Mouse (Mus musculus) left cerebral cortex, postnatal 25 days (tissue): Measurements from ENCODE around the gene Fkbp6. TPM values are rescaled to one million over a fixed set of nuclear protein-coding genes. Genes with fewer than 3 reads are reported as not detected.

Experiments
- DNase-seq, 2 experiments: peaks; one replicate each; pipeline ENCODE4 v3.0.0; 2022; ENCODE audit warnings: low spot score in 2 of 2, mixed read lengths in 1 of 2
- intact Hi-C: fragments of 180-260 bp; cut with DNase I; formaldehyde crosslinking; loops from one replicate; pipeline ENCODE4 v1.15.1; 2025
- total RNA-seq, 2 experiments: library from RNA; stranded (reverse); gene quantifications; 2 replicates each; pipeline ENCODE4 v1.2.3; 2021

Gene Fkbp6
- total RNA-seq, 2 experiments from 2014 or later: 0.50 TPM; not detected in 1

DNA sequence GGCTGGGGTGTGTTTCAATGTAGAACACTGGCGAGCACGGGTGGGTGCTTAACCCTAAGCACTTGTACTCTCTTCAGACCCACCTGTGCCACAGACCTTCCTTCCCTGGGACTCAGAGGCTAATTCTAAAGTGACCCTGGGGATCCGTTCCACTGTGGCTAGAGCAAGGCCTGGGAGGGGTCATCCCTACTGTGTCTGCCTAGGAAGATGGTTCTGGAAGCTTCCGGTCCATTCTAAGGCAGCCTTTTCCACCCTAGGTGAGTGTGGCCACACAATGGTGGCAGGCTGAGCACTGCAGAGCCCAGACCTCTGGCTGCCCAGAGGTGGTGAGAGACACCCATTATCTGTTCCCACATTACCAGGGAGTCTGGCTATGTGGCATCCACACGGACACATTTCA, 62.9 kb downstream of the Fkbp6 start:
- intact Hi-C loops: loop anchor here (1.0 to 5.0 kb wide), 3 partner anchors 35 to 168 kb away; partner anchors contain the start of gene Fzd9

DNA sequence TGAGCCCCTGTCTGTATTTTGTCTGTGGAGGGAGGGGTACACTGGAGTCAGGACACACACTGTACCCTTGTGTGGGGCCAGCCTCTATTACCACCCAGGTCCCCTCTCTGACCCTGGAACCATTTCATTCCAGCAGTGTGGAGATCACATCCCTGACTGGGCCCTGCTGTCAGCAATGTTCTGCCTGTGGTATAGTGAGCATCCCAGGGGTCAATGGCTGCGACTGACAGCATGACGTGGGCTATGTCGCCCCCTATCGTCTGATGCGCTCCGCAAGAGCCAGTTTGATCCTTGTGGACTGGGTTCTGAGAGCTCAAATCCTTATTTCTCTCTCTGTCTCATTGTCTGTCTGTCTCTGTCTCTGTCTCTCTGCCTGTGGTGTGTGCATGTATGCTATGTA, 63.7 kb downstream of the Fkbp6 start:
- intact Hi-C loops: loop anchor here (1.0 to 5.0 kb wide), 3 partner anchors 34 to 167 kb away; partner anchors contain the start of gene Fzd9
- DNase-seq: peak; percentile 72 to 75

More for the DNA sequence above, 62.9 kb downstream of the Fkbp6 start:
- no peak for DNase-seq

GRCm38 (mm10) chr5:135285211-135285610, 64.6 kb downstream of the Fkbp6 start:
- intact Hi-C loops: loop anchor here (5.0 kb wide), 1 partner anchor 33 kb away; the partner anchor contains the start of gene Fzd9

DNA sequence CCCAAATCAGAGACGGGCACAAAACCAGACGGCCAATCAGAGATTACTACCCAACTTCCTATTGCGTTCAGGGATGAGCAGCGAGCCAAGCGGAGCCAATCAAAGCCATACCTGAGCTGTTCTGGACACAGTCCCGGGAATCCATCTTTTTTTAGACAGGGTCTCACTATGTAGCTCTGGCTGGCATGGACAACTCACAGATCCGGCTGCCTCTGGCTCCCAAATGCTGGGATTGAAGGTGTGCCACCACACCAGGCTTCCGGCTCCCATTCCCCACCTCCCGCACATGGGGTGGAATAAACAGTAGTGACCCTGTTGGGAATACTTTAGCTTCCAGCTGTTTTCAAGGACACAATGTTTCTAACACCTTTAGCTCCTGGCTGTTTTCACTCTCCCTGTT, 69.6 kb downstream of the Fkbp6 start:
- intact Hi-C loops: no loop called here

More at GRCm38 (mm10) chr5:135285211-135285610, 64.6 kb downstream of the Fkbp6 start:
- no peak for DNase-seq

GRCm38 (mm10) chr5:135276597-135276996, 73.2 kb downstream of the Fkbp6 start:
- no peak for DNase-seq
- intact Hi-C loops: no loop called here

More for the DNA sequence above, 69.6 kb downstream of the Fkbp6 start:
- DNase-seq: no peak

- peak in 1 of 2 experiments; percentile 19 for DNase-seq
- intact Hi-C loops: no loop called here
Observed at GRCm38 (mm10) chr5:135274663-135275396, 75.0 kb downstream of the Fkbp6 start.

- DNase-seq: peak; percentile 45 to 53
- intact Hi-C loops: no loop called here
Observed at GRCm38 (mm10) chr5:135271563-135272165, 78.2 kb downstream of the Fkbp6 start.

GRCm38 (mm10) chr5:135270361-135270760, 79.5 kb downstream of the Fkbp6 start:
- DNase-seq: no peak
- intact Hi-C loops: no loop called here

DNA sequence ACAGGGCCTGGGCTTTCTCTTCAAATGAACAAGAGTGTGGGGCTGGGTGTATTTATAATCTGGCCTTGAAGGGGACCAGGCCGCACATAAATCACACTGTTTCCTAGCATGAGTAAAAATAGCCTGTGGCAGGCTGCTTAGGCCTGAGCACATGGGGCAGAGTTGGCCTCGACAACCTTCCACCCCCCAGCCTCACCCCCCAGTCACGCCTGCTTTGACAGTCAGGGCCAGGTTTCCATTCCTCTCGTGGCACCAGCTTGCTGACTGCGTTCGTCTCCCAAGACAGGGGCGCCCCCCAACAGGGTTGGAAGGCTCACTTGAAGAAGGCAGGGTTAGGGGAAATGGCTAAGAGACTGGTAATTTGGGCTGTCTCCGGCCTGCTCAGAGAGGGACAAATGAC, 80.4 kb downstream of the Fkbp6 start:
- intact Hi-C loops: no loop called here
- no peak for DNase-seq

- intact Hi-C loops: no loop called here
- no peak for DNase-seq
Observed at GRCm38 (mm10) chr5:135264548-135264947, 85.3 kb downstream of the Fkbp6 start.

DNA sequence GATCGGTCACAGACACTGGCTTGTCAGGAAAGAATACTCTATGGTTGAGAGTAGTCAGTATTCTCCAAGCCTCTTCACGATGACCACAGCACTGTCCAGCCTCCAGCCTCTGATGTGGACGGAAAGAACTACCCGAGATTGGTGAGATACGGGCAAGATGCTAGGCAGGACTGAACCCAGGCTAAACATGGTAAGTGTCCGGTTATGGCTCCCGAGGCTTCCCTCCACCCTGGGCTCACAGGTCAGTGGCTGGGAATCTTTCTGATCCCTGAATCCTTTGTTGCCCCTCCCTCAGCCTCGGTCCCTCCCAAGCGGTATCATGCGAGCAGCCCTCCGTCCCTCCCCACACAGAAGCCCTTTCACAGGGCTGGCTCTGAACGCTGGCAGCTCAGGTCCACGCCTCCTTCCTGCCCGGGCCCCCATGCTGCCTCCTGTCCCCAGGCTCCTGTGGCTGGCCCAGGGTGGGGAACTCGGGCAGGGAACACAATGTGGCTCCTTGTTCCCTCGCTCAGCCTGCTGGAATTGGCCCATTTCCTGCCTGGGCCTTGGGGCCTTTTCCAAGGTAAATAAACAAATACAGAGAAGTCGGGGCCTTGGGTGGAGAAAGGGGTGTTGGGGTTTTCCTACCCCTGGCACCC, 85.9 kb downstream of the Fkbp6 start:
- intact Hi-C loops: no loop called here
- peak in 1 of 2 experiments; percentile 50 for DNase-seq

GRCm38 (mm10) chr5:135258280-135259150, 91.3 kb downstream of the Fkbp6 start:
- intact Hi-C loops: no loop called here
- no peak for DNase-seq

- intact Hi-C loops: no loop called here
- DNase-seq: no peak
Observed at GRCm38 (mm10) chr5:135257559-135257958, 92.3 kb downstream of the Fkbp6 start.

- DNase-seq: no peak
- intact Hi-C loops: no loop called here
Observed at GRCm38 (mm10) chr5:135256166-135256565, 93.7 kb downstream of the Fkbp6 start.

DNA sequence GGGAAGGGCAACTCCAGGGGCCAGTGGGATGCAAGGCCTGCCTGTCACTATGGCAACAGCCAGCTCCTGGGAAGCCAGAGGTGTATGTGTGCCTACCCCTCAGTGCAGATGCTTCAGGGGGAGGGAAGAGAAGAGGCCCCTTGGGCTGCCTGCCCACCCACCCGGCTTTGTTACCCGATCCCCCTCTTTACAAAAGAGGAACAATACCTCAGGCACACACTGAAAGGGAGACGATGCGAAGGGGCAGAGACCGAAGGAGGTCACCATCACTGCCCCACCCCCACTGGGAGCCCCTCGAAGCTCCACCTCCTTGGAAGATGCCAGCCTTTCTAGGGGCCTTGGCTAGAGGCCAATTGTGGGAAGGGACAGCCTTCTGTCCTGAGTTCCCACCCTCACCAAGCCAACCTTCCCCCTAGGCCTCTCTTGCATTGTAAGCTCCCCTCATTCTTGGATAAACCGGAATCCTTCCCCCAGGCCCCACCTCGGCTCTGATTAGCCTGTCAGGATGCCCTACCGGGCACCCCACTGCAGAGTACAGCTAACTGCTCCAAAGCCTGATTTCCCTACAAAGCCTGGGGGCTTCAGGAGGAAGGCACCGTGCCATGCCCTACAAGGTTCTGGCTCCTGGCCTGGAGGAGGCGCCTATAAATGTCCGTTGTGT, 96.0 kb downstream of the Fkbp6 start:
- intact Hi-C loops: loop anchor here (5.0 kb wide), 1 partner anchor 33 kb away; no protein-coding TSS in a partner anchor
- DNase-seq: no peak

DNA sequence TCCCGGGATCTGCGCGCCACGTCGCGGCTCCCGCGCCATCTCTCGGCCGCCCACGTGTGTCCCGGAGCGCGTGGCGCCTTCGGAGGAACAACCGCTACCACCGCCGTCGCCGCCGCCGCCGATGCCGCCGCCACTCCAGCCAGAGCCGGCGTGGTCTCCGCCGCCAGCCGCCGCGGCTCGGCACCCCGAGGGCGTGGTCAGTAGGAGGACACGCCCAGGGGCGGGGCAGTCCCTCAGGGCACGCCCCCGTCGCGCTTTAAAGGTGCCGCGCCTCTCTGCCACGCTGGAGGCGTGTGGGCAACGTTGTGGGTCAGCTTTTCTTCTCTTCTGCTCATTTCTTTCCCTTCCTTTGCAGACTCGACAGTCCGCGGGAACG, 98.8 kb downstream of the Fkbp6 start, which contains the start of gene Fzd9:
TSS of gene Fzd9 (minus strand) at position 152 of the 376 bp plus-strand sequence.
- peak; percentile 85 to 89 for DNase-seq
- intact Hi-C loops: loop anchor here (5.0 kb wide), 1 partner anchor 36 kb away; no protein-coding TSS in a partner anchor

GRCm38 (mm10) chr5:135250186-135251078, 99.4 kb downstream of the Fkbp6 start:
- intact Hi-C loops: loop anchor here (5.0 kb wide), 1 partner anchor 37 kb away; no protein-coding TSS in a partner anchor
- DNase-seq: peak in 1 of 2 experiments; percentile 41
